Mouse (Mus musculus) spleen, adult 2 months (tissue): ENCODE data around the gene Arrdc4.

Experiments
- CTCF ChIP-seq: fragments of 200-500 bp; IDR thresholded peaks from 2 replicates; pipeline ENCODE4 v1.5.1; 2011; ENCODE audit warnings: mild to moderate bottlenecking, inconsistent platforms; ENCODE audit not compliant: insufficient read depth, insufficient read length, insufficient replicate concordance; ENCODE audit errors: extremely low read depth
- POLR2A ChIP-seq: fragments of 200-500 bp; IDR thresholded peaks from 2 replicates; pipeline ENCODE4 v1.6.1; 2011; ENCODE audit warnings: low read depth, low read length, inconsistent platforms

GRCm38 (mm10) chr7:68748361-68748760 is 680 bp downstream of the Arrdc4 start:
- TF ChIP-seq POLR2A (no peak), CTCF (no peak)
